Mouse (Mus musculus) lung, postnatal 25 days (tissue): ENCODE results near the gene Oxct1.

ENCODE experiments used
- DNase-seq: peaks from one replicate; pipeline ENCODE4 v3.0.0; 2022; ENCODE audit warnings: low spot score

Oxct1 gene

DNA sequence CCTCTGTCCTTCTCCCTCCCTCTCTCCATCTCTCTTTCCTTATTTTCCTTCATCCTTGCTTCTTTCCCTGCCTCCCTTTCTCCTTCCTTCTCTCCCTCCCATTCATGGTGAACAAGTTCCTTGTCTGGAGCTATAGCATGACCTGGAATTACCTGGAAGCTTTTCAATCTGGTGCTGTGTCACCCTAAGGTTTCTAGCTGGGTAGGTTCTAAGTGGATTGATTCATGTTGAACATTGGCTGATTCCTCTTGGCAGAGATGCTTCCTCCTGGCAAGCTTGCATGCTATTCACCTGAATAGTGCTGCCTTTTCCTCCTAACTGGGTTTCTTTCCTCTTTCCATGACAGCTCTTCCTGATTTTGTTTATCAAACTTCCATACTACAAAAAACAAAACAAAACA is 2.8 kb downstream of the Oxct1 start:
- DNase-seq: no peak

DNA sequence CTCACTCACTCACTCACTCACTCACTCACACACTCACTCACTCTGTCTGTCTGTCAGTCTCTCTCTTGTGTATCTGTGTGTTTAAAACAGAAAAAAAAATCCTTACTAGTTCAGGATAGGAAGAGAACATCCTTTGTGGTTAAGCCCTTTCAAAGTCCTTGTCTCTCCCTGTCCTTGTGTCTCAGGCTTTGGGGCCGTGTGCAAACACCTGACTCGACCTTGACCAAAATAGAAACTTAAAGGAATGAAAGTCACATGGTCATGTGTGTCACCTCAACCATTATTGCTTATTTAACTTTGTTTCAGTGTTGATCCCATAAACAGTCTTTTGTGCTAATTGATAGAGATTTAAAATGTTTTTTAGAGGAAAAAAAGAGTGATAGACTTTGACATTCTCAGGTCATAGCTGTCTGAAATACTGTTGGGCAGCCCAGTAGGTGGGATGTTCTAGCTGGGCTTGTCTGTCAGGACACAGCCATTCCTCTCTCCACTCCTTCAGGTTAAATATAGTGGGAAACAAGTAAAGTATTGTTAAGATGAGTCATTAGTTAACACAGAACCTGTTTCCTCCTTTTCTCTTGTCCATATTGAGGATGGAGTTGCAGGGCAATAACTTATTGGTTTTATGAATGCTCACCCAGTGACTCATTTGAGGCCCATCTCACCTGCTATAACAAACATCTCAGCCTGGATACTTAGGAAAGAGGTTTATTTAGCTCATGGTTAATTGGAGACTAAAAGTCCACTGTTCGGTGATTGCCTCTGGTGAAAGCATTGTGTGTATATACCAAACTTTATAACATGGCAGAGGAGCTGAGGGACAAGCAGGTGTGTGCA is 7.2 kb downstream of the Oxct1 start:
- no peak for DNase-seq

- no peak for DNase-seq
Observed at GRCm38 (mm10) chr15:4042423-4042822, 16.2 kb downstream of the Oxct1 start.

DNA sequence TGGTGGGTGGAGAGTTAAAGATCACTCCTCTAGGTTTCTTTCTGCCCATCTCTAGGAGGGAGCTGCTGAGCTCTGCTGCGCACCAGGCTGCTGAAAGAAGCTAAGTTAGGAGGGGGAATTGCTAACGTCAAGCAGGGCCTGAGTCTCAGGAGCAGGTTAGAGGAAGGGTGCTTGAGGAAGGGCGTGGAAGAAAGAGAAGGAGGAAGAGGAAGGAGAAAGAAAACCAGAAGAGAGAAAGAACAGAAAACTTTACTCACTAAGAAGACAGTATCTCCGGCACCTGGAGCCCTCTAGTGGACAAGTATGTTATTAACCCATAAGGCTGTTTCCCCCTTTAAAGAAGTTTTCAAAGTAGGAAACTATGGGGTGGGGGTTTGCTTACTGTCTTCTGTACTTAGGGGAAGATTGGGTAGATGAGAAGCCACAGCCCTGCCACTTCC is 16.9 kb downstream of the Oxct1 start:
- DNase-seq: peak; percentile 43

GRCm38 (mm10) chr15:4056627-4057026 is 30.4 kb downstream of the Oxct1 start:
- DNase-seq: peak; percentile 9

GRCm38 (mm10) chr15:4063574-4063973 is 37.4 kb downstream of the Oxct1 start:
- DNase-seq: no peak

GRCm38 (mm10) chr15:4064013-4064412 is 37.8 kb downstream of the Oxct1 start:
- peak; percentile 54 for DNase-seq

GRCm38 (mm10) chr15:4064694-4065093 is 38.5 kb downstream of the Oxct1 start:
- no peak for DNase-seq

DNA sequence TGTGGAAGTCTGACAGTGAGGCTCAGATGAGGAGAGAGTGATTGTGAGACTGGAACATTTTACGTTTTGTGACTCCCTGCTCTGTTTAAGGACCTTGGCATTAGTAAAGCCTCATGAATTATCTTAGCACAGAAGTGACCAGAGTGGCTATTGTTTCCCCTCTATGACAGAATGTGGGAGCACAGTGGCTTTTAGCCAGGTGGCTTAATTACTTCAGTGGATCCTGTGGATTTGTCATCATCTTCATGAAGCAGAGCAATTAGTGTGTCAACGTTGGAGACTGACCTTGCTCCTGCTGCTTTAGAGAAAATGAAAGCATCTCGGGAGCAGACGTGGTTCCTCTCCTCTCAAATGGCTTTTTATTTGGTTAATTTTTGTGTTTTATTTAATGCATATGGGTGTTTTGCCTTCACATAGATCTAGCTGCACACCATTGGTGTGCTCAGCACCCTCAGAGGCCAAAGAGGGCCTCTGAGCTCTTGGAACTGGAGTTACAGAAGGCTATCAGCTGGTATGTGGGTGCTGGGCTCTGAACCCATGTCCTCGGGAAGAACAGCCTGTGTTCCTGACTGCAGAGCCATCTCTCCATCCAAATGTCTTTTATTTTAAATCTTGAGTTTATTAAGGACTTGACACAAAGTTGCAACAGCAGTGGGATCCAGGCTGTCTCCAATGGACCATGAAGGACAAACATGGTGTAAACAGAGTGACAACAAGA is 41.2 kb downstream of the Oxct1 start:
- no peak for DNase-seq

DNA sequence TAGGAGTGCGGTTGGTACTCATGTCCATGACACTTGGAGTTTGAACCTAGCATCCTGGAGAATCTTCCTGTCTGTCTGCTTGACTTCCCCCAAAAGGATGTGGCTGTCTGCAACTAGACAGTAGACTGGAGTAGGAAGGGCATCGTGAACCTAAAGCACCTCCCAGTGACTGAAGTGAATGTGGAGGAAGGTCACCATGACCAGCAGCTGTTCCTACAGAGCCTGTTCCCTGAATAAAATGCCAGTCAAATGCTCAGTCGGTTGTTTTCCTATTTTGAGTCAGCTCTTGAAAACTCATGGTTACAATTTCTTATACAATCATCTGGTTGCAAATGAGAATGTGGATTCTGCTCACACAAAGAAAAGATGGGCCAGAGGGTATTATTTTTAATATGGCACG is 51.8 kb downstream of the Oxct1 start:
- DNase-seq: no peak

DNA sequence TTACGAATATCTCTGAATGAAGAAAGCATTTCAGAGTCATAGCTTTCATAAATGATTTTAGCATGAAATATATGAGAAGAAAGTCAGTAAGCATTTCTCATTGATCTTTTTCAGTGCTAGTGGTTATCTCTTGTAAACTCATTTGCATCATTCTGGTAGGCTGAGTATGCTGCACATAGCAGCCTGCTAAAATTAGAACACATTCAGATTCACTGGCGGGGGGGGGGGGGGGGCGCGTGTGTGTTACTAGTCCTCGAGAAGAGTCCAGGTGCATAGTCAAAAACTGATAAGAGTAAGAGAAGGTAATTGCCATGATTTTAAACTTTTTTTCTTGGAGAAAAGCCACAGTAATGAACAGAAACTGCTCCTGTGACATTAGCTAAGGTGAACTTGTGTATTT is 52.6 kb downstream of the Oxct1 start:
- no peak for DNase-seq

DNA sequence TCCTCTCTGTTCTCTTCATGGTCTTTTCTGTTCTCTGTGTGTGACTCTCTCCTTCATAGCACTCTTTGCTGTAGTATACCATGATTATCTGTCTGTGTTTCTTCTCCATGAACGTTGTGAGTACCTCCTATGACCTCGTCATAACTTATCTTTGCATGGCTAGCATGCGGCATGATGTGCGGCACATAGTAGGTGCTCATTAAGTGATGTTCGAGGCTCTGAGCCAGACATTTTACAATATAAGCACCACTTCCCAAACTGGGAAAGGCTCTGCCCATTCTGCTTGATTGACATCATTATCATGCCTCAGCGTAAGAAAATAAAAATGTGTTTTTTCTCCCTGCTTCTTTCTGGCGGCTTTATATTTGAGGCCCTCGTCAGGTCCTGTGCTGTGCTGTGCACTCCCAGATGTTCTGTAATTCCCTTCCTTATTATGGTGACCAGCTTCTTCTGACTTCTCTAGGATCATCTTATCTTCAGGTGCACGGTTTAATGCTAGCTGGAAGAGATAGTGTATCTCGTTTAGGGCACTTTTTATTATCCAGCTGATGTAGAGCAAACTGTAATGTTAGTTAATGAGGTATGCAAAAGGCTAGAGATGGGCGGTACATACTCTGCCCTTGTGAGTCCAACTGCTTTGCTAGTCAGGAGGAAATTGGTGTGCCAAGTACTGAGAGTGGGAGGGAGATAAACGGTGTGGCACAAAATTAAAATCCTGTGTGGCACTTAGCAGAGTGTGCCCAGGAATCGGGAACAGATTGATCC is 53.4 kb downstream of the Oxct1 start:
- DNase-seq: no peak

DNA sequence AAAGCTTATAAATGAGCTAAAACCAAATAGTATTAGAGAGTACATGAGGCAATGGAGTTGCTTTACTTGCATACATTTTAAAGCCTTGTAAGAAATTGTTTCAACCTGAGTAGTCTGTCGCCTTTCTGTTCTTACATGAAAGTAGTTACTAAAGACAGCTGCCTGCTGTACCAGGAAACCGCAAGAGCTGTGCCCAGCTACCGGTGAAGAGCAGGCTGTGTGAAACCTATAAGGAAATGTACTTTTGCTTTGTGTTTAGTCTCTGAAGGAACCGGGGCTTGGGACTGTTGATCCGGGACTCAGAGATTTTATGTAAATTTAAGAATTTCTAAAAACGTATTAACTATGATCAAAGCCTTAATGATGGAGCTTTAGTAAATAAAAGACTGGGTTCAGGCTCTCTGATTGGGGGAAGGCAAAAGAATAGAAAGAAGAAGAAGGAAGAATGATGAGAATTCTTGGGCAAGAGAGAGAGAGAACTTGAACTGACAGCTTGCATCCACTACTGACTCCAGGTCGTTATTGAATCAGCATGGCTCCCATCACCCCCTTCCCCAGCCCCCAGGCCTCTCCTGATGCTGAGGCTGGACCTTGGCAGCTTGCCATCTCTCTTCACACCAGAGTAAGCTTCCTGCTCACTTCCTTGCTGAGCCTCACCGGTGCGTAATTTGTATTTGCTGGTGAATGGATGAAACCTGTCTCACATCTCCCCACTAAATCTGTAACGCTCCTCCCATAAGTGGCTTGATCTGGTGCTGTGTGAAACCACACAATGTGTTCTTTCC is 59.6 kb downstream of the Oxct1 start:
- peak; percentile 8 for DNase-seq

DNA sequence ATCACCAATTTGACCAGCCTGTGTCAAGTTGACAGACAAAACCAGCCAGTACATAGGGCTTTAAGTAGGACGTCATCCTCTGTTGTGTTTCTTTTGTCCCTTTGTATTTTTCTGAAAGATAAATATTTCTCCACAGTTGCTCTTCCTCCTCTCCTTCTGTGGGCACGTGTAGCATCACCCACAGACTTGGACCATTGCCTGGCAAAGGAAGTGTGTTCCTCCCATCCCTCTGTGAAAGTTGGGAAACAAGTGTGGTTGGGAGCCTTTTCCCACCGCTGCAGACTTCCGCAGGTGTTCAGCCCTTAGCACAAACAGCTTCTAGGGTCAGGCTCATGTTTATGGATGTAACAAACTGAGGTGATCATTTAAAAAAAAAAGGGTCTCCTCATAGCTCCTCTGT is 61.3 kb downstream of the Oxct1 start:
- DNase-seq: no peak

GRCm38 (mm10) chr15:4087914-4088313 is 61.7 kb downstream of the Oxct1 start:
- no peak for DNase-seq

- DNase-seq: no peak
Observed at GRCm38 (mm10) chr15:4090601-4091000, 64.4 kb downstream of the Oxct1 start.

DNA sequence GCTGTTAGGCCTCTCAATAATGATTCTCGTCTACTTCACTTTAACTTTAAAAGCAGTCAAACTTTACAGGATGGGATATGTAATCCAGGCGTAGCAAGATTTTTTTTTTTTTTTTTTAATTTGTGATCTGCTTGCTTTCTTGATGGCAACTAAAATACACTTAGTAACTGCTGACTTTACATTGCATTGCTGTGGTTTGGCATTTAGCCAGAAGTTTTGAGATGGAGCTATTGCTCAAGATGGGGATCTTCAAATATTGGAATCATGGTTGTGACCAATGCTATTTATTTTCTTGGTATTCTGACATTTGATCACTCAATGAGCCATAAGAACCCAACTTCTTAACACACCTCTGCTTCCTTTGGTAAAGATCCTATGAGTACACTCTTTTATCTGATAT is 66.4 kb downstream of the Oxct1 start:
- DNase-seq: no peak

DNA sequence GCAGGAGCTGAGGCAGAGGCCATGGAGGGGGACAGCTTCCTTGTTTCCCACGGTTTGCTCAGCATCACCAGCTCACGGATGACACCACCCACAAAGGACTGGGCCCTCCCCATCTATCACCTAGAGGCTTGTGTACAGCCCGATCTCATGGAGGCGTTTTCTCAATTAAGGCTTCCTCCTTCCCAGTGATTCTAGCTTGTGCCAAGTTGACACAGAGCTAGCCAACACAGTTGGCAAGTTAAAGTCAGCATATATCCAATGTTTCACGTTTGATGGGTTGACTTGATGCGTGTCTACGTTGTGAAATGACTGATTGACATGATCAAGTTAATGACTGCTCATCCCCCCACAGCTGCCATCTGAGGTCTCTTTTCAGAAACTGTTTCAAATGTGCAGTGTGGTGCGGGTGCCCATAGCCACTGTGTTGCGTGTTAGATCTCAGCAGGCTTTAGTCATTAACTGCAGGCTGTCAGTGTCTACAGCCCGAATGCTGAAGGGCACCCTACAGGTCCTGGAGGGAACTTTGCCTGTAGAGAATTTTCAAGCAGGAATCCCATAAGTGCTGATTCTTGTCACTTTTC is 74.2 kb downstream of the Oxct1 start:
- DNase-seq: no peak

- DNase-seq: no peak
Observed at GRCm38 (mm10) chr15:4101025-4101424, 74.8 kb downstream of the Oxct1 start.

DNA sequence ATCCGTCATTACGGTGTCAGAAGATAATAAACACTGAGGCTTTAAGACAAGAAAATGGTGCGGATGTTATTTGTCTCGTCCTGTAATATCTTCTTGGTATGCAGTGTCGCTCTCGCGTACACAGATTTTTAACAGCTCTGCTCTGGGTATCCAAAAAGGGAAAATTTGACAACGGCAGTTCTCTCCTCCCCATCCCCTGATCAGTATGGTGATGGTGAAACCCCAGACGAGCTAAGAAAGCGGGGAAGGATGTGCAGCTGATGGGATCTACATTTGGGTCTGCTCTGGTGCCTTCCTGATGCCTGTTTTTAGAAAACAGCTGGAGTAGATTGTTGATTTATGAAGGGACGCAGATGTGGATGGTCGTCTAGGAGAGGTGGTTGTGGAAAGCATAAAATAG is 78.1 kb downstream of the Oxct1 start:
- no peak for DNase-seq

DNA sequence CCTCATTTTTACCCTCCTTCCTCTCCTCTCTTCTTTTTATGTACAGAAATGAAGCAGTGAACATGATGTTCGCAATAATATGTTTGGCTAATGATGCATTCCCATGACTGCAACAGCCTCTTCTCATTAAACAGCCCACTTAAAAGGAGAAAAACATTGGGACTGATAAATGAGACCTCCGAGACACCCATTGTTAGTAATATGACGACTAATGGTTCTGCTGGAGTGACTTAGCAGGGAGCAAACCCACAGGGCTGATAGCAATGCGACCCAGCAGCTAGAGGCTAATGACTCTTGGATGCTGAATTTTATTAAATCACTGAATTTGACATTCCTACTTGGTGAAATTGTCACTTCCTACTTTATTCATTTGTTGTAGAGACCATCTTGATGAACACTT is 79.3 kb downstream of the Oxct1 start:
- no peak for DNase-seq

- DNase-seq: no peak
Observed at GRCm38 (mm10) chr15:4119962-4120361, 93.8 kb downstream of the Oxct1 start.
